Mouse (Mus musculus): ENCODE measurements at regions not wholly inside any gene's neighbourhood (a gene's known extent, or its start where the extent isn't known, plus 50 kb on each side); places are given as distances from the start of the nearest gene placed in this dataset.

DNA sequence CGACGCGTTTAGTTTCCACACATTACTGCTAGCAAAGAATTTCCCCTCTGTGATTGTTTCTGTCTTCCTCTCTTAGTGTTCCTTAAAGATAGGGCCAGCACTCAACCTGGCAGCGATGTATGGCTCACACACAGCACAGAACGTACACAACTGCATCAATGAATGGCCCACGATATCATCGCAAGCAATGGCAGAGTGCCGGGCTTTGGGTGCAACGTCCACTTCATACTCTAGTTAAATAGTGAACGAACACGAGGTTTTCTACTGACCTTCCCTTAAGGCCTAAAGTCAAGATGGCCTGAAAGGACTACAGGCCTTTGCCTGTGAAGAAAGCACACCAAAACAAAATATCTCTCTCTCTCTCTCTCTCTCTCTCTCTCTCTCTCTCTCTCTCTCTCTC lies 51.4 kb upstream of the Mpp6 start:
- TF ChIP-seq POLR2A (IDR thresholded peaks at IDR 0.05; ENCODE audit: low read depth, low read length) = no peak
- no peak for TF ChIP-seq CTCF (conservative IDR thresholded peaks at IDR 0.05 in 1 of 2, IDR thresholded peaks at IDR 0.05 in 1 of 2; ENCODE audit: low read depth in 2 of 2, low read length in 2 of 2)
- TF ChIP-seq MEF2A (IDR thresholded peaks at IDR 0.05; ENCODE audit: borderline replicate concordance, low read depth, low read length) = no peak
- no peak for TF ChIP-seq MAZ (IDR thresholded peaks at IDR 0.05; ENCODE audit: low read depth, low read length)
